Mouse (Mus musculus) megakaryocyte-erythroid progenitor cell, adult 5-6 weeks (primary cell): Measurements from ENCODE around the gene Zfp106. TPM values are rescaled to one million over a fixed set of nuclear protein-coding genes. Genes with fewer than 3 reads are reported as not detected.
"Not testable (repeated sequence)": the region's sequence is repeated elsewhere in the genome, so short reads cannot be mapped to it uniquely, and the experiment has no call there.

Experiments used
- ATAC-seq: replicated peaks from 2 replicates; pipeline ENCODE4 v1.8.0; 2016; ENCODE audit warnings: mild to moderate bottlenecking, inconsistent platforms; ENCODE audit not compliant: severe bottlenecking, poor library complexity, low FRiP score, low TSS enrichment
- total RNA-seq, 2 experiments: library from RNA; stranded (forward) in 1 of 2; stranded (reverse) in 1 of 2; fragments of 200-1000, 215-1000 nt in 1 of 2; fragments of >200 nt in 1 of 2; fragmentation: Nextera tagmentation in 1 of 2; gene quantifications; 2 replicates each; pipeline ENCODE4 v1.2.3; 2014 to 2017

The Zfp106 gene
- total RNA-seq (2014; fragmentation: Nextera tagmentation) (96.8 and 100 TPM in 2 replicates), total RNA-seq (2017) (98.7 and 126 TPM in 2 replicates)

GRCm38 (mm10) chr2:120563235-120563990 lies at the start of gene Zfp106:
Gene Zfp106, minus strand, starts transcription at chr2:120563843.
- peak; percentile 78 for ATAC-seq

GRCm38 (mm10) chr2:120608830-120609723 lies 45.4 kb upstream of the Zfp106 start, which contains the start of the genes Haus2 and Lrrc57:
Gene Haus2, plus strand, starts transcription at chr2:120609383.
Gene Lrrc57, minus strand, starts transcription at chr2:120609520.
- ATAC-seq = peak; percentile 93

GRCm38 (mm10) chr2:120606021-120606690 lies 42.5 kb upstream of the Zfp106 start:
- 0 out of 2 replicates have a peak, but pooled peaks have one; percentile 36 for ATAC-seq

GRCm38 (mm10) chr2:120599506-120599905 lies 35.9 kb upstream of the Zfp106 start:
- ATAC-seq = no peak

- ATAC-seq = no peak
Measured at GRCm38 (mm10) chr2:120597734-120598133, 34.1 kb upstream of the Zfp106 start.

GRCm38 (mm10) chr2:120592227-120592626 lies 28.6 kb upstream of the Zfp106 start:
- ATAC-seq = no peak

GRCm38 (mm10) chr2:120589759-120590158 lies 26.1 kb upstream of the Zfp106 start:
- no peak for ATAC-seq

GRCm38 (mm10) chr2:120578286-120578685 lies 14.6 kb upstream of the Zfp106 start:
- no peak for ATAC-seq

GRCm38 (mm10) chr2:120577799-120578198 lies 14.2 kb upstream of the Zfp106 start:
- ATAC-seq = no peak

- ATAC-seq = peak; percentile 92
Measured at GRCm38 (mm10) chr2:120575978-120576377, 12.3 kb upstream of the Zfp106 start.

- ATAC-seq = no peak
Measured at GRCm38 (mm10) chr2:120575121-120575520, 11.5 kb upstream of the Zfp106 start.

GRCm38 (mm10) chr2:120572161-120572560 lies 8.5 kb upstream of the Zfp106 start:
- not testable (repeated sequence) for ATAC-seq

GRCm38 (mm10) chr2:120571081-120571480 lies 7.4 kb upstream of the Zfp106 start:
- ATAC-seq = no peak

- peak; percentile 18; the same call in 1 of the 2 replicates for ATAC-seq
Measured at GRCm38 (mm10) chr2:120567798-120568320, 4.2 kb upstream of the Zfp106 start.

GRCm38 (mm10) chr2:120566886-120567797 lies 3.5 kb upstream of the Zfp106 start, which contains the start of gene Snap23:
Gene Snap23, plus strand, starts transcription at chr2:120567671.
- peak; percentile 78 for ATAC-seq

- ATAC-seq = 0 out of 2 replicates have a peak, but pooled peaks have one; percentile 33
Measured at GRCm38 (mm10) chr2:120565363-120565762, 1.7 kb upstream of the Zfp106 start.

- not testable (repeated sequence) for ATAC-seq
Measured at GRCm38 (mm10) chr2:120564548-120565188, 1.0 kb upstream of the Zfp106 start.

GRCm38 (mm10) chr2:120562859-120563234 lies 796 bp downstream of the Zfp106 start:
- no peak for ATAC-seq
